Mouse (Mus musculus) cerebellum, adult 9-11 months (tissue): ENCODE measurements around the gene Oprm1.
"Not testable (repeated sequence)": the region's sequence is repeated elsewhere in the genome, so short reads cannot be mapped to it uniquely, and the experiment has no call there.

Experiments
- DNase-seq: peaks from one replicate; pipeline ENCODE4 v3.0.0; 2022

Gene Oprm1

DNA sequence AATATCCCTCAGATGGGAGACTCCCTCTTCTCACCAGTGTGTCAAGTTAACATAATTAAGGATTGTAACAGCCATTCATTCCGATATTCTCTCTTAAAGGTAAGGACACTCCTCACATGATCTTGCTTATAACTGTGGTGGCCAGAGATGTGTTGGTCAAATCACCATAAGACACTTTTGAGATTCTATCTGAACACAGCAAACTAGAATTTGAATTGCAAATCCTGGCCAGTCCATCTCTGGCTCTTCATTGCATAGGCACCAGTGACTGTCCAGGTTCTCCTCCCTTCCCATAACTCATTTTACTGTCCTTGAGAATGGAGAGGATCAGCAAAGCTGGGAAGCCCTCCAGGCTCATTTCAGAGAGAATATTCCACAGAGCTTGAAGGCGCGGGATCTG is at the start of gene Oprm1:
Gene Oprm1 (plus strand): TSS at position 301 of the 400 bp plus-strand sequence.
- DNase-seq = no peak

DNA sequence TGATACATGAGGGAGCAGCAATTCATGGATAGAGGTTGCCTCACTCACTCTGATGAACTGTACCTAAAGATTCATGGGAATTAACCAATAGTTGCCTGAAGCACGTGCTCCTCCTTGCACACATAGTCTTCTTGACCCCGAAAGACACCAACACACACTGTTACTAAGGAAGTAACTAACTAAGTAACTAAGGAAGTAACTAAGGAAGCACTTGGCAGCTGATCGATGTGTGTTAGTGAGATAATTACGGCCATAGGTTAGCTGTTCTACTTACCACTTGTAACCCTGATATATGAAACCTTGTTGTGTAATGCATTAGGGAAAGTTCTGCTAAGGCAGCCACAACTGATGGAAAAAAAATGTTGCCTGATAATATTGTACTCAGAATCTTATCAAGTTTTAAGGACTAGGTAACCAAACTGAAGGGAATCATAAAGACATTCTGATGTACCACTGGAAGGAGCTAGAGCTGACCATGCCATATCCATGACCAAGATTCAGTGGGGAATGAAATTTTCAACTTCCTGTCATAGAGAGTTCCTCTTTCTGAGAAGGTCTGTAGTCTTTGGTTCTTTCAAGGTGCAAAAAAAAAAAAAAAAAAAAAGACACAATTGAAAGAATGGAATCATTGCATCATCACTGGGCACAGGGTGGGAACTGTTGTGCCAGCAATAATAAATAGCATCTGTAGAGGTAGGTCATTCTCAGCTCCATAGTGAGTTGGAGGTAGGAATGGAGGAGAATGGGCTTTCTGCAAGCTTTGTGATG is 40.9 kb upstream of the Oprm1 start:
- no peak for DNase-seq

DNA sequence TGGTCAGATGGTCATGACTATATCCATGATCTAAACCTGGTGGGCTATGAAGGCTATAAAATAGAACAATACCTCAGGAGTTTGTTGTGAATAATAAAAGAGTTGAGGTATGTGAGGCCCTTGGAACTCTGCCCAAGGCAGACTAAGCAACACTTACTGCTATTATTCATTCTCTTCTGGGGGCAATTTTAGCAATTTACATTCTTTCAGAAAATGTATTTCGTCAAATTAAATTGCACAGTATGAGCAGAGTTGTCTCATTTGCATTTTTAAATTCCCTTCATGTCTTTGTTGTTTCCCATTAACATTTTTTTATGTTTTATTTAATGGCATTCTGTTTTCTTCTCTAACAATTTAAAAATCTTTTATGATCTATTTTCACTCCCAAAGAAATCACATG is 34.5 kb upstream of the Oprm1 start:
- DNase-seq = no peak

DNA sequence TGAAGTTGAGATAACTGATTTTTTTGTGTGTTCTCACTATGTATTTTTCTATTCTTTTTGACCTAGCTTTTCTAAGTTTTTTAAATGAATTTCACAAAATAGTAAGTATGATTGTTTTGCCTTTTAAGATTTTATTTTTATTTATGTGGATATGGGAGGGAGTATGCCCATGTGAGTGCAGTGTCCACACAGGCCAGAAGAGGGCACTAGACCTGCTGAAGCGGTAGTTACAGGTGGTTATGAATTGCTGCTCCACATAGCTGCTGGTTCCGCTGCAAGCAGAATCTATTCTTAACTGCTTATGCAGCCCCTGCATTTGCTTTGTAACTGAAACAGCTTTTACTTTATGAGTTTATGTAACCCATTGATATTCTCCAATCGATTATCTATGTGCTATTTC is 29.8 kb upstream of the Oprm1 start:
- no peak for DNase-seq

DNA sequence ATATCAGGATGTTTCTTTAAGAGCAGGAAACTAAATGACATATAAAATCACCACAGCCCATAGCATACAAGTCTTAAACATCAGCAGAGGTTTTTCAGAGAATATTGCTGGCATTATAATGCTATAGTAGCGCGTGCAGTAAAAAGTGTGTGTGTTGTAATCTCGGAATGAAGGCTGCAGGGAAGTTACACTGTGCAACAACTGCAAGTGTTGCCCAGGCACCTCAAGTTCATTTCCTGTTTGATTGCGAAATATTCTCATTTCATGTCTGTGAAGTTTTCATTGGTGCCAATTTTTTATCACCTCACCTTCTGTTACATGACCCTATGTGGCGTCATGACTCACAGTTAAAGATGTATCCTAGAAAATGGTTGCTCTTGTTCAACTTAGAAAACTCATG is 4.9 kb upstream of the Oprm1 start:
- DNase-seq = no peak

DNA sequence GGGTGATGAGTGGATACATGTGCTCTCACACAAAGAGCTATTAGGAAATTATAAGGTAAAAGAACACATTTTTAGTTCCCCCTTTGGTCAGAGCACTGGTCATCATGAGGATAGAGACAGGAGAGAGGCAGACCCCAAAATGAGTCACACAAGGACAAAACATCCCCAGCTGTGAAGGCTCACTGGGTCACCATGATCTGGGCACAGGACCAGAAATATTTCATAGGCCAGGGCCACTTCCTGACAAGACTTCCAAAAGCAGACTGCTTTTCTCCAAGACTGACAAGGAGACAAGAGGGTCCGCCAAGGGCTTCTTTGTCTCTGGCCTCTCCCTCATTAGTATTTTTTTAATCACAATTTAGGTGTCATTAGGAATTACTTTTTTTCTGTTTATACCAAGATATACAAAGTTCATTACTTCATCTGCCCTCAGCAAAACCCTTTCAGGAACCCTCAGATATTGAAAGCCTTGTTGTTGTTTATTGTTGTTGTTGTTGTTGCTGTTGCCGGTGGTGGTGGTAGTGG is 3.0 kb downstream of the Oprm1 start, which contains the start of gene Gm10945:
Gene Gm10945 (minus strand): TSS at position 475 of the 525 bp plus-strand sequence.
- no peak for DNase-seq

DNA sequence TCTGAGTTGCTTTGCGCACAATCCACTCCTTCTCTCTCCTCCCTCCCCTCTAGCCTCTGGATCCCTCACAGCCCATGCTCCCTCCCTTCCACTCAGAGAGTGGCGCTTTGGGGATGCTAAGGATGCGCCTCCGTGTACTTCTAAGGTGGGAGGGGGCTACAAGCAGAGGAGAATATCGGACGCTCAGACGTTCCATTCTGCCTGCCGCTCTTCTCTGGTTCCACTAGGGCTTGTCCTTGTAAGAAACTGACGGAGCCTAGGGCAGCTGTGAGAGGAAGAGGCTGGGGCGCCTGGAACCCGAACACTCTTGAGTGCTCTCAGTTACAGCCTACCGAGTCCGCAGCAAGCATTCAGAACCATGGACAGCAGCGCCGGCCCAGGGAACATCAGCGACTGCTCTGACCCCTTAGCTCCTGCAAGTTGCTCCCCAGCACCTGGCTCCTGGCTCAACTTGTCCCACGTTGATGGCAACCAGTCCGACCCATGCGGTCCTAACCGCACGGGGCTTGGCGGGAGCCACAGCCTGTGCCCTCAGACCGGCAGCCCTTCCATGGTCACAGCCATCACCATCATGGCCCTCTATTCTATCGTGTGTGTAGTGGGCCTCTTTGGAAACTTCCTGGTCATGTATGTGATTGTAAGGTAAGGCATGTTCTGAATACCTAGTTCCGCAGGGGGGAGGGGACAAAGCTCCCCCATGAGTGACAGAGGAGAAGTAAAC is 30.4 kb downstream of the Oprm1 start:
- DNase-seq = no peak

DNA sequence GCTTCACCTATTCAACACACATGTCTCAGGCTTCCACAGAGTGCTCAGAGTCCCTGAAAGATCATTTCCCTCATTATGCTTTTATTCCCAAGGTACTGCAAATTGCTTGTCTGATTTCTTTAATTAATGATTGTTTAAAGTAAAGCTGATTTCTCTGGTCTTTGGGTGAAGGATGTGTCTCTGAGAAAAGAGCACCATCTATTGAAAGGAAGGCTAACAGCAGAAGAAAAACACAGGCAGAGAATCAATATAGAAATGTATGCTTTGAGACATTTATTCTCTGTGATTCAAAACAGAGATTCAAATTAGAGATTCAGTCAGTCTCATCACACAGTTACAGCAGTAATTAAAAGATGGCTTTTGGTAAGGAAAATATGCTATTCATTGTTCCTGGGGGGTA is 31.9 kb downstream of the Oprm1 start:
- no peak for DNase-seq

DNA sequence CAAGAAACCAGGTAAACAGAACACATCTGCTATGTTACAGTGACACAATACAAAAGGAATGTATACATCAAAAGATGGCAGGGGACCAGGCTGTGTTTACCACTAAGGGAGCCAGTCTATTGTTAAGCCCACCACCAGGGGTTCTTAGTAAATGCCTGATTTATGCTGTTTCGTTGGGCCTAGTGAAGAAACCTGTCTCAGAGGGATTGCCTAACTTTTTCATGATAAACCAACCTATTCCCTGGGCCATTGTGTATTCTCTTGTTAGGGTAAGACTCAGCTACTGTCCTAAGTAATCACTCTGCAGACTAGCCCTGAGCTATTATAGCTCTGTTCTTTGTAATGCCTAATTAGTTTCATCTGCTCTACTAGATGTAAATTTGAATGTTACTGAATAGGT is 62.3 kb downstream of the Oprm1 start:
- no peak for DNase-seq

DNA sequence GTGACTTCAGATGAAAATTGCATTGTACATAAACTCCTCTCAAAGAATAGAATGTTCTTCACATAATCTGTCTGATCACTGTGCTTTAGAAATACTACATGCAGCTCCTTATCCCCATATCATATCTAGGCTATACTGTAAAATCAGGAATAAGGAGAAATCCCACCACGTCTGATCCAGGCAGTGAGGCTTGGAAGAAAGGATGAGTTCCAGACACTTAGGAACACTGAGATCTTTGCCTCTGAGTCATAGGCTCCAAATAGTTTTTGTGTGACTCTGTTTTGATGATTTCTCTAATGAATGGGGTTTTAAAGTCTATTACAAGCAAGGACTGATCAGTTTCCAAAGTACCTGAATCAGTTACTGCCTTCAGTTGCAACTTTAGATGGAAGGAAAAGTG is 83.9 kb downstream of the Oprm1 start:
- DNase-seq = no peak

DNA sequence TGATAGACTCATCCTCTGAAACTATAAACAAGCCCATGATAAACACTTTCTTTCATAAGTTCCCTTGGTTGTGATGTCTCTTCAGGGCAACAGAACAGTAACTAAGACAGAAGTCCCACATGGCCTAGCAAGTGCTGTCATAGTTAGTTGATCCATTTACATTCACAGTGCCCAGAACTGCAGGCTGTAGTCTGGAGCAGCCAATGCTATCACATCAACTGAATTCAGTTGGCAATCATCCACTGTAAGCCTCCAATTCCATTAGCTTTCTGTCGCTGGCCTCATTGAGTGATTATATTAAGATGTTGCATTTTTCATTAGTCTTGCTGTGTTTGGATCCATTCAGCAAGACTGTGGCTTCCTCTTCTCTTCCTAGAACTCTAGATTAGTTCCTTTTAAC is 88.0 kb downstream of the Oprm1 start:
- no peak for DNase-seq

DNA sequence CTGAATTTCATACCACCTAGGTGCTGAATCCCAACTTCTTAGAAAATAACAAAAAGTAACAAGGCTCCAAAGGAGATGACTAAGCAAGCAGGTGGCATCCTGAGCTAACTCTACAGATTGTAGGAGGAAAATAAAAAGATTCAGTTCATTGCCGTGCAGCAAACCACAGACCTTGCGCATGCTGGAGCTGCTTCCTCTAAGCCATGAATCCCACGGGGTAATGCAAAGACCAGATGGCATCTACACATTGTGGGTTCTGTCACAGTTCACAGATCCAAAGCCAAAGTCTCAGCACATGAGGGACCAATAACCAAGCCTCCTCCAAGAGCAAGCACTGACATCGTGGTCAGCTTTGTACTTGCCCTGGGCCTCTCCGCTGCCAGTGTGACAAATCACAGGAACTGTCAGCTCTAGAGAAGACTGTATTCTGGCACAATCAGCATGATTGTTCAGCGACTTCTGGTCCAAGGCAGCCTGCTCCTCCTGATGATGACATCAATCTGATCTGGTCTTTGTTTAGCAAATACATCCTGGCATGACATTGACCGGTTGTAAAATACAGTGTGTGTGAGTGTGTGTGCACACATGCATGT is 90.0 kb downstream of the Oprm1 start:
- DNase-seq = no peak

DNA sequence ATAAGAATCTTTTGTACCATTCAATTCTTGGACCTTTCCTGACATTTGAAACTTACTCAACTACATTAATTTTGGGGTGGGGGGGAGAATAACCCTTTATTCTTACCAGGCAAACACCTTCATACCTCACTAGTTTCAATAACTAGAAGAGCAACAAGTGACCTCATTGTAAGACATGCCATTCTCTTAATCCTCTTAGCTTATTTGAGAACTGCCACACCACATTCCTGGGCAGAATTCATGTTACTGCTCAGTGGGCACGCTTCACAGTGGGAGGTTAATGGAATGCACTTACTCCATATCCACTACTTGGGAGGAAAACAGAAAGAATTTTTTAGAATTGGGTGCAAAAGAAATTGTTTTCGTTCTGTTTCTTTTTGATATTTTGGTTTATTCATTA is 90.5 kb downstream of the Oprm1 start:
- no peak for DNase-seq

DNA sequence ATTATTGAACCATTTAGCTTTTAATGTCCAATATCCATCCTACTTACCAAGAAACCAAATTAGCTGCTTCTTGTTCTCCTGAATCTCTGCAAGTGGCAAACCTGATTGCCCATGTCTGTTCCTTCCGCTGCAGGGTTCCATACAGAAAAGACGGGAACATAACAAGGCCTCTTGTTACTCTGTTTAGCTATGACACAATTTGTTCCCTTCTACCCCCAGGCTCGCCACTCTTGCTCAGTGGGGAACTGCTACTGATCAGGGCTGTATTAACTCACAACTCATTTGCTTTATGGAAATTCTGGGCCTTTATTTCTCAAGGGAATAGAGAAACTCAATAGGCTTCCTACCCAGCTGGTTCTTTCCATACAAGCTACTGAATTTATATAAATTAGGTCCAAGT is 97.5 kb downstream of the Oprm1 start:
- no peak for DNase-seq

DNA sequence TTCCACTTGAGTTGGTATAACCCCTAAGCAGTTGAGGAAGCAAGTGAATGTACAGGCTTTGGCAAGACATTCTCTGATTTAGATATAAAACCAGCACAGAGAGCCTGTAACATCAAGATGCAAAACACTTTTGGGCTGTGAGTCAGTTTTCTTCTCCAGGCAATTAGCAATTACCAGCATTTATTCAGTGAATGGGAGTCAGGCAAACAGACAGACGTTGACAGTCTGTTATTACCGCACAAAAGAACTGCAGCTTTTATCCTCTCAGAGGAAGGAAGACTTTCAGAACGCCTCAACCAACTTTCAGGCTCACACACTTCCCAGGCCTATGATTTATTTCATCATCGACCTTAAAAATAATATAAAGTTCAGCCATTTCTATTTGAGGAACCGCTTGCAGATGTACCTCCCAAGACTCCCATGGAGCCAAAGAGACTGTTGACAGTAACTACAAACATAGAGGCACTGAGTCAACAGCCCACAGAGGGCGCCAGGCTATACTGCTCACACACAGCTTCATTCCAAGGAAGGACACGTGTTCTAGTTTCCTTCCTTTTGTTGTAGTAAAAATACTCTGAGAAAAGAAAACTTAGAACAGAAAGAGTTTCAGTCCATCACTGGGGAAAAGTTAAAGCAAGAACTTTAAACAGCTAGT is 113.2 kb downstream of the Oprm1 start:
- DNase-seq = no peak

DNA sequence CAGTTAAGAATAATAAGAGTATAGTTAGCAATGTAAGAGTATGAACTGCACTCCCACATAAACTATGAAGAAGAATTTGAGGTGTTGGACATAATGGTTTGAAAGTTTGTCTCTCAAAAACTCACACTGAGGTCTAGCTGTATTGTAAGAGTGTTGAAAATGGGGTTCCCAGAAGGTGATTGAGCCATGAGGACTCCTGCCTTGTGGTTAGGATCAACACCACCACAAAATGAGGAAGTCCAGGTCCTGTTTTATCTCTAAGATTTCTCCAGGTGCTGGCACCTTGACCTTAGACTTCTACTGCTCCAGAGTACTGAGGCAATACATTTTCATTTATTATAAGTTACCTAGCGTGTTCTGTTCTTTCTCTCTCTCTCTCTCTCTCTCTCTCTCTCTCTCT is 115.6 kb downstream of the Oprm1 start:
- DNase-seq = no peak

DNA sequence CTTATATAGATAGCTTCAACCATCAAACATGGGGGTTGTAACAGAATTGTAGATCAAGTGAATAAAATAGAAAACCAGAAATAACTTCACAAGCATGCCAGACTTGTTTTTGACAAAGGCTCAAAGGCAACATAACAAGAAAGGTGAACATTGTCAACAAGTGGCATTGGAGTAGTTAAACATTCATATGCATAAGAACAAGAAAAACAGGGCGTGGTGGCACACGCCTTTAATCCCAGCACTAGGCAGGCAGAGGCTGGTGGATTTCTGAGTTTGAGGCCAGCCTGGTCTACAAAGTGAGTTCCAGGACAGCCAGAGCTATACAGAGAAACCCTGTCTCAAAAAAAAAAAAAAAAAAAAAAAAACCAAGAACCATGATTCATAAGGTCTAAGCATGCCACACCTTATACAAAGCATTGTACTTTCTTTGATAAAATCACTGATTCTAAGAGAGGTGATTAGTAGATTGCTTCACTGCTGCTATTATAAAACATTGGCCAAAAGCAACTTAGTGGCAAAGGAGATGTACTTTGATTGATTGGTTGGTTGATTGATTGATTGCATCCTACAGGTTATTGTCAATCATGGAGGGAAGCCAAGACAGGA is 120.1 kb downstream of the Oprm1 start:
- no peak for DNase-seq

DNA sequence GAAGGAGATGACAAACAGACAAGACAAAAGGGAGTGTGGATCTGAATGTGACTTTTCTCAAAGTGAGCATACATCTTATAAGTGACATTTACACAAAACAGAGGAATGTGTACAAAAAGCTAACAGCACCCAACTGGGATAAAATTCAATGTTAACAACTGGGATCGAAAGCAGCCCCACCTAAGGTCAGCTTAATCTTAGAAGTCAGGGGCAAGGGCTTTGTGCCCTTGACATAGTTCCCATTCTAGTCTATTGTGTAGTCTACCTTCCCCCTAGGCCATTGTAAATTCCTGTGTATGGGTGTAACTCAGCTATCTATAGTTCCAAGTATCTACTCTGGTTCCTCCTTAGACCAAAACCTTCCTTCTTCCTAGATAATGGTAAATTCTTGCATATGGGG is 123.7 kb downstream of the Oprm1 start:
- DNase-seq = not testable (repeated sequence)

DNA sequence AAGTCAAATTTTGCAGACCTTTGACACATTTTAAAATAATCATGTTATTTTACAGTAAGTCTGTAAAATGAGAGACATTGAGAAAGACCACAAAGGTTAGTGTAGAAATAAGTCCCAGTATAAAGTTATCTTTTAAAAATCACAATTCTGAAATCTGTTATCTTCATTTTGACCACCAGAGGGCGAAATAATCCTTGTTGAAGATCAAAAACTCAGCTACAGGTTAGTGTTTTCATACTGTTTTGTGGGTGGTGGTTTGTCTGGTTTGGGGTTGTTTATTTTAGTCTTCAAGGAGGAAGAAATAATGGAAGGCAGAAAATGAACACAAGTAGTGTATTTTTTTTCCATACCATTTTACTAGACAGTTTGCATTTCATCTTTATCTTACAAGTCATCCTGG is 127.2 kb downstream of the Oprm1 start:
- DNase-seq = no peak

DNA sequence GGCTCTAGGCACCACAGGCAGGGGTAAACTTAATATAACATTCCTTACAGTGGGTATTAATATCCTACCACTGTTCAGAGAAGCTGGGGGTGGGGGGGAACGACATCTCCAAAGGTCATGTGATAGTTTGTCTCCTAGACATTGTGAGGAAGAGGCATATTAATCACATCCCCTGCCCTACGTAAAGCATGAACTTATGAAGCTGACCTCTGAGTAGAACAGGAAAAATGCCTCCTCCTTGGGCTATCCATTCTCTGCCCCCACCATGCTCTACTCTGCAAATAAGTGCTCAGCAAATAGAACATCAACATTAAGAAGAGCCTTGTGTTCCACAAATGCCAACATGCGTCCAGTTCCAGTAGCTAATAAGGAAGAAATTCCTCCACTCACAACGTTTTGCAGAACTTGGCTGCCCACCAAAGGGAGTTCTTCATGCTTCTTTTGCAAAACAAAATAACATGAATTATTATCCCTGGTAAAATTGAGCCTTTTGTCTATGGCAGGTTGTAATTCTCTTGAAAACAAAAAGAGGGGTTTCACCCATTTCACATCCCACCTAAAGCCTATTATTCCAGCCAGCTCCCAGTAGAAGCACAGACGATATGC is 131.4 kb downstream of the Oprm1 start:
- no peak for DNase-seq

DNA sequence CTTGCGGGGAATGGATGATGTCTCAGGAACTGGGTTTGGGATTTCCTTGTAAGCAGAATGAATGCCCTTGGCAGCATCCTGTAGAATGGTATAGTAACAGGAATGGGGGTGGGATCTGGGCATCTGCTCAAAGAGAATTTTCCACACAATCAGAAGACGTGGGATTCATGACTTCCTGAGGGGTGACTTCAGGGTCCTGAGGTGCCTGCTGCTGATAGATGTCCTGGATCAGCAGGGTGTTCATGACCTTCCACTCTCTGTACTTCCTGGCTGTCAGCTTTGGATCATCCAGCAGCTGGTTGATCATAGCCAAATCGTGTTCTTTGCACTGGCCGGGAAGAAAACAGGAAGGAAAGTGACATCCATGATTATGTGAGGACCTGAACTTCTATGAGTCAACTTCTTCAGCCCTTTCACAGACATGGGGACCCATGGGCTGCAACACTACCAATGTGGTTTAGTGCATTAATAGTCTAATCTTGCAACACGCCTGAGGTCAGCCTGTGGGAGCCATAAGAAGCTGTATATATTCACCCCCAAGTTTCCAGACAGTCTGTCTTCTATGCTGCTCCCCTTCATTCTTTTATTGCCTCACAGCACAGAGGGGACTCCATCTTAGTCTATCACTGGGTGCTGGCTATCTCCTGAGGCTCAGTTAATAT is 132.2 kb downstream of the Oprm1 start:
- no peak for DNase-seq

DNA sequence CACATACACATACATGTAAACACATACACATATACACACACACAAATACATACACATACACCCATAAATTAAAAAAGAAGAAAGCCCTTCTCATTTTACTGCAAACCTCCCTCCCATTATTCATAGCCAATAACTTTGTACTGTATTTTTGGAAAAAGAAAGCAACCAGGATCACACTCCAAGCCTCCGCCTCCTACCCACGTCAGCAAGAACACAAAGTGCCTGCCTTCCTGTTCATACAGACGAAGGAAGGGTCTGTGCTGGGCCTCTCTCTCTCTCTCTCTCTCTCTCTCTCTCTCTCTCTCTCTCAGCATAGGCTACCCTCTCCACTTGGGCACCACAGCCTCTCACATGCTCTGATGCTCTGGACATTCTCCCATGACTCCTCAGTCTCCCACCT is 137.5 kb downstream of the Oprm1 start:
- no peak for DNase-seq
